Mouse (Mus musculus): ENCODE data around the gene Ap2s1.
"Not testable (repeated sequence)": the region's sequence is repeated elsewhere in the genome, so short reads cannot be mapped to it uniquely, and the experiment has no call there.

The Ap2s1 gene

DNA sequence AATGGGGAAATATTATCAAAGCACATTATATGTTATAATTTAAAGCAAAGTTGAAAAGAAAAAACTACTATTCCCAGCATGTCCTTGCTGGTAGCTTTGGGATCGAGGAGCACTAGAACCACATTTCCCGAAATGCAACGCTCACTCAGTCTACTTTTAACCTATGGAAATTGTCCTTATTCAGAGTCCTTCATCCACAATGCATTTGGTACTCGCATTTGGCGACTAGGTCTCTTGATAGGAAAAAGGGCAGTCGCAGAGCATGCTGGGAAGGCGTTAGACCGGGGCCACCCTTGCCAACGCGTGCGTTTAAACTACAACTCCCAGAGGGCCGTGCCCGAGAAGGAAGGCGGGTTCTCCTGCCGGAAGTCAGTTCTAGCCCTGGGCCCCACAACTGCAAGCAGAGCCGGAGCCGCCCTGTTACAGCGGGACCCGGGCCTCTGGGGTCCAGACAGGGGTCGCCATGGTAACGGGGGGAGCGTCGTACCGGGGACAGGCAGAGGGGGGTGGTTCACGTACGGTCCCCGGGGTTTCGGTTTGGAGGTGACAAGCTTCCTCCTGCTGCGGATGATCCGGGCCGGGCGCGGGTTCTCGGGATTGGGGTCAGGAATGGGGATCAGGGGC, at the start of gene Ap2s1:
Gene Ap2s1, plus strand, starts transcription at position 338 of the 624 bp plus-strand sequence.
- peak; percentile 99 for DNase-seq (ENCODE audit: low read depth, low spot score)

DNA sequence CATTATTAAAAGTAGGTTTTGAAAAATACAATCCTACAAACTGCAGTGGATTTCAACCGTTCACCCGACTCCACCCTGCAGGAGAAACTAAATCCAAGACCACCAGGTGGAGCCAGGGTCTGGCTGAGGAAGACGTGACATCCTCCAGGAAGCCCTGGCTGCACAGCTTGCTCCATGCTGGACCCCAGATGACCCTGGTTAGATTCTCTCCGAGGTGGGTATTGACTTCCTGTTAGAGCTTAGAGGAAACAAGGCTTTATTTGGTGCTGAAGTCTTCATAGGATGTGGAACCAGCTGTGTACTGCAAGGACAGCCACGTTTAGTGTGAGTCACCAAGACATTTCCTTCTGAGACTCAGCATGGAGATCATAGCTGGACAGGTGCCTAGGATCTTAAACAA, 49.0 kb upstream of the Ap2s1 start:
- peak; percentile 12 for DNase-seq (ENCODE audit: low read depth, low spot score)

DNA sequence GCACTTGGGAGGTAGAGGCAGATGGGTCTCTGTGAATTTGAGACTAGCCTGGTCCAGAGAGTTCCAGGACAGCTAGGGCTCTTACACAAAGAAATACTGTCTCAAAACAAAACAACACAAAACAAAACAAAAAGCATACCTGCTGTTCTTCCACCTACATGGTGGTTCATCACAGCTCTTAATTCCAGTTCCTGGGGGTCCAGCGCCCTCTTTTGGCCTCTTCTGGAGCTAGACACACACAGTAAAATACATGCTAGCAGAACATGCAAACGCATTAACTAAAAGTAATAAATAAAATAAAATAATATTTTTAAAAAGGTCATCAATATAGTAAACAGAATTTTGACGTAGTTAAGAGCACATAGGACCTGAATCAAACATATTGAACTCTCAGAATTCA, 43.2 kb upstream of the Ap2s1 start:
- peak; percentile 53 for DNase-seq (ENCODE audit: low read depth, low spot score)

DNA sequence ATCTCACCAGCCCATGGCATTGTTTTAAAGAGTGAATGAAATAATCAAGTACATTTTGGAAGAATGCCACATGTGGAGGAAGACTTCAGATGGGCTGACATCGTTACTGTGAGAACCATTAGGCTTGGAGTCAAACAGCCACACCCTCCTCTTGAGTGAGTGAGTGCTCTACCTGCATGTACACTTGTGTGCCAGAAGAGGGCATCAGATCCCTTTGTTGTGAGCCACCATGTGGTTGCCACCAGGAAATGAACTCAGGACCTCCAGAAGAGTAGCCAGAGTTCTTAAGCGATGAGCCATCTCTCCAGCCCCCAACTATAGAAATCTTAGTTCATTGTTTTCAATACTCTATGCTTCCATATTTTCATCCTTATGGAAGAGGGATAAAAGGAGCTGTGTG, 39.2 kb upstream of the Ap2s1 start:
- peak; percentile 85 for DNase-seq (ENCODE audit: low read depth, low spot score)

DNA sequence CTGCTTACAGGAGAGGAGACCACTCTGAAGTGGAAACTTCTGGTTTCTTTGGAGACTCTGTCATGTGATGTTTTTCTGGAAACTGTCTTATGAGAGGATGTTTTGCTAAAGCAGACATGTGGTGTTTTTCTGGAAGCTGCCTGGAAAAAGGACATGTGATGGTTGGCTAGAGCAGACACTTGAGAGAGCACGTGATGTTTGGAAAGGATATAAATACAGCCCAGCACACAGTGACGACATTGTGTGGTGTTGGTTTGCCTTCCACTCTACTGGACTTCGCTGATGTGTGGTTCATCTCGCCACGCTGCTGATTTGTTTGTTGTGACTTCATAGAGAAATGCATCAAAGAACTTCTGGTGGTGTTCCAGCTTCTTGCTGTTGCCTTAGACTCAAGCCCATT, 37.6 kb upstream of the Ap2s1 start:
- DNase-seq (ENCODE audit: low read depth, low spot score) = no peak

DNA sequence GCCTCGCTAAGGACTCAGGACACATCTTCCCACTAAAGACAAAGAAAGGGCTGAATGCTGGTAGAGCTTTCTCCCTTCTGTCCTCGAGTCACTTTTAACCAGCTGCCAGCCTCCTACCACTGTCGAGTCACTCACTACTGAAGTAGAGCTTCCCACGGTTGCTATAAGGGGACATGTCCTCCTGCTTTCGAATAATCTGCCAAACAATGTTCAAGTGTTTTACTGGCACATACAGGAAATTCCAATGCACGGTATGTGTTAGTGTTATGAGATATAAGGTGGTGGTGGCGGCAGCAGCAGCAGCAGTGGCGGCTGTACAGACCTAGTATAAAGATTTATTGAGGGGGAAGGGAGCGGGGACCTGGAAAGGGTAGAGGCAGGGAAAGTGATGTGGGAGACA, 31.8 kb upstream of the Ap2s1 start:
- no peak for DNase-seq (ENCODE audit: low read depth, low spot score)

DNA sequence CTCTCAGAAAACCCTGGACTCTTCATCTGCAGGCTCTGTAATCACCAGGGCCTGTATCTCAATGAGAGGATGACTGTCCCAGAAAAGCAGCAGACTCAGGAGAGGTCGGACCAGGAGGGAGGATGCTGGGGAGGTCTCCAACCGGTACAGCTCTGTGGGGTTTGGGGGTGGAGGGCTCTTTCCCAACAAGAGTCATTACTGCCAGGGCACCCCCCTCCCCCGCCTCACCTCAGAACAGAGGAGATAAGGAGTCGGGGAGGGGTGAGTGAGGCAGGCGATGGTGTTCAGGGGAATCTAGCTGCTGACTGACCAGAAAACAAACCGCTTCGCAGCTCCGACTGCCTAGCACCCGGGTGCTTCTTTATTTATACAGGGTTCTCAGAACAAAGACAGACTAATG, 30.0 kb upstream of the Ap2s1 start:
- DNase-seq (ENCODE audit: low read depth, low spot score) = no peak

DNA sequence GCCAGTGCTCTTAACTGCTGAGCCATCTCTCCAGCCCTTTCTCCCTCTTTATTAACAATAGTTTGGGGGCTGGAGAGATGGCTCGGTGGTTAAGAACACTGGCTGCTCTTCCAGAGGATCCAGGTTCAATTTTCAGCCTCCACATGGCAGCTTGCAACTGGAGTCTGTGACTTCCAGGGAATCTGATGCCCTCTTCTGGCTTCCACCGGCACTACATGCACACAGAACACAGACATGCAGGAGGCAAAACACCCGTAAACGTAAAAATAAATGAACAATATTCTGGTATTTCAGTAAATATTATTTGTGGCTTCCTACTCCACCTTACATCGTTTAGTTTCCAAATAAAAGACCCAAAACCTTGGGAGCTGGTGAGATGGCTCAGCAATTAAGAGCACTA, 27.6 kb upstream of the Ap2s1 start:
- no peak for DNase-seq (ENCODE audit: low read depth, low spot score)

DNA sequence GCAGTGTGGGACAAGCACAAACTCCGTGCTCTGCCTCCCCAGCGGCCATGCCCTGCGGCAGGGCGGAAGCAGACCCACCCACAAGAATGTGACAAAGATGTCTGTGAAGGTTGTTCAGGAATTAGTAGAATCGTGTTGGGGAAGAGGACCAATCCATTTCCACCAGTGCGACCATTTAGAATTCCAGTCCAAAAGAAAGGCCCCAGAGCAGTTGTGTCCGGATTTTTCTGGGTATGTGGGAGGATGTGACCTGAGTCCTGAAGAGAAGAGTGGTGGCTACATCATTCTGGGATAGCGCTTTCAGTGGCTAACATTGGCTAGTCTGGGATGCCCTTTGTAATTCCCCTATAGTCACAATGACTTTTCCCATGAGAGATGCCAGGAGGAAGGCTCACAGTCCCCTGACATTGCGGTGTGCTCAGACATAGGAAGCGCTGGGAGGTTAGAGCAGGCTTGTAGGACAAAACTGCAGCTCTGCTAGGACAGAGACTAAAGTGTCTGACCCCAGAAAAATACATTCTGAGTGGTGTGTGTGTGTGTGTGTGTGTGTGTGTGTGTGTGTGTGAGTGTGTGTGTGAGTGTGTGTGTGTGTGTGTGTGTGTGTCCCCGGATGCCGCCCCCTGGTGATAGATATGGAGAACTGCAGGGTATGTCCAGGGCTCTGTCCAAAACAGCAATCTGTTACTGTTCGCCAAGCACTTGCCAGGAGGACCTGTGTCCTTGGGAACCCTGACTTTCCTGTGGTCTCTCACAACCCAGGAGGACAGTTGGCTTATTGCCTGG, 25.4 kb upstream of the Ap2s1 start:
- peak; percentile 82 for DNase-seq (ENCODE audit: low read depth, low spot score)

DNA sequence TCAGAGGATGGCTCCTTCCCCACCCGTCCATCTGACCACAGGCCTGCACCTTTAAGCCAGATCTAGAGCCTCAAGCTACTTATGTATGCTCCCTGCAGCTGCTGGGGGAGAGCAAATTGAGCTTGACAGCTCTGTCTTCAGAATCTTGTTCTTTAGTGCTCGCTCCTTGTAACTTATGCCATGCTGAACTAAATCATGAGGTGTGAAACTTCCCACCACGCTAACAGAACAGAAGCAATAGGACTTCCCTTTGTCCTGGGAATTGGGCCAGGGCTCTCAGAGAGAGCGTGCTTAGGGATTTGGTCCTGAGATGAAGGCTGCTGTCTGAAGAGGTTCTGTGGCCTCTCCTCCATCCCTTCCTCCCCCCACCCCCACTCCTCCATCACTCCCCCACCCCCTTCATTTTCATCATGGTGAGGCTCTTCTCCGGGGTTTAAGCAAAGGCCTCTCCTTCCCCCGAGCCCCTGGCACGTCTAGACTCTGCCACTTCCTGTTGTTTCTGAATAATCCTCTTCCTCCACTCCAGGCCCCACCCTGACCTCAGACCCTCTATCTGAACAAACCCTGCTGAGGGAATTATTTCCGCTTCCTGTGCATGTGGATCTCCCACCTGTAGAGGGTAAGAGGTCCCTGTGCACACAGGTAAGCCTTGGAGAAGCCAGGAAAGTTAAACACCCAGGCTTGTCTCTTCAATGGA, 21.6 kb upstream of the Ap2s1 start:
- DNase-seq (ENCODE audit: low read depth, low spot score) = not testable (repeated sequence)

DNA sequence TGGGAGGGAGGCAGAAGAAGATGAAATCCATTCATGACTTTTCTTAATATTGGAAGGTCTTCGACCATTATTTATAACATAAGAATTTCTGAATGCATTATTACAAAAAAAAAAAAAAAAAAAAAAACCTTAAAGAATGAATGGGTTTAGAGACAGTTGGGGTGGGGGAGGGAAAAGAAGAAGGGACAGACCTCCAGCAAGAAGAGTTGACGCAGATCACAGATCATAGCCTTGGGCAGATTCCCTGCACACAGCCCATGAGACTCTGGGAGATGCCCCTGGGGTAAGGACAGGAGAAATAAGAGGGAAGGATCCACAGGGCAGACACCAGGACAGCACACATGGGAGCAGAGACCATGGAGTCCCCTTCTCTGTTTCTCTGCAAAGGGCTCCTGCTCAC, 16.6 kb upstream of the Ap2s1 start, which contains the start of gene Ceacam9:
Gene Ceacam9, plus strand, starts transcription at position 301 of the 400 bp plus-strand sequence.
- DNase-seq (ENCODE audit: low read depth, low spot score) = no peak

DNA sequence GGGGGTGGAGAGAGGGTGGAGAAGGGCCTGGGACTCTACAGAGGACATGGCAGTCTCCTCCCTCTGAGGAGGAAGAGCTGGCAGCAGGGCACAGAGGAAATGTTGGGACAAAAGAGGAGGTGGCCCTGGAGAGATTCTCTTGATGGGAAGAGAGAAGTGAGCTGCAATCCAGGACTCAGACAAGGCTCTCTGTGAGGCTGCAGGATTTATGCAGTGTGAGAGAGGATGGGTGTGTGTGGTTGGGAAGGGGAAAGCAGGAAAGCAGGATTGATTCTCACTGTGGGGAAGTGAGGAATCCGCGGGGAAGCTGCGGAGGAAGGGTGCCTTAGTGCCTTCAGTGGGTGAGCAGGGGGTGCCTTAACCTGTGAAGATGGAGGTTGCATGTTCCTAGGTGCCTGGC, 15.7 kb upstream of the Ap2s1 start:
- not testable (repeated sequence) for DNase-seq (ENCODE audit: low read depth, low spot score)

DNA sequence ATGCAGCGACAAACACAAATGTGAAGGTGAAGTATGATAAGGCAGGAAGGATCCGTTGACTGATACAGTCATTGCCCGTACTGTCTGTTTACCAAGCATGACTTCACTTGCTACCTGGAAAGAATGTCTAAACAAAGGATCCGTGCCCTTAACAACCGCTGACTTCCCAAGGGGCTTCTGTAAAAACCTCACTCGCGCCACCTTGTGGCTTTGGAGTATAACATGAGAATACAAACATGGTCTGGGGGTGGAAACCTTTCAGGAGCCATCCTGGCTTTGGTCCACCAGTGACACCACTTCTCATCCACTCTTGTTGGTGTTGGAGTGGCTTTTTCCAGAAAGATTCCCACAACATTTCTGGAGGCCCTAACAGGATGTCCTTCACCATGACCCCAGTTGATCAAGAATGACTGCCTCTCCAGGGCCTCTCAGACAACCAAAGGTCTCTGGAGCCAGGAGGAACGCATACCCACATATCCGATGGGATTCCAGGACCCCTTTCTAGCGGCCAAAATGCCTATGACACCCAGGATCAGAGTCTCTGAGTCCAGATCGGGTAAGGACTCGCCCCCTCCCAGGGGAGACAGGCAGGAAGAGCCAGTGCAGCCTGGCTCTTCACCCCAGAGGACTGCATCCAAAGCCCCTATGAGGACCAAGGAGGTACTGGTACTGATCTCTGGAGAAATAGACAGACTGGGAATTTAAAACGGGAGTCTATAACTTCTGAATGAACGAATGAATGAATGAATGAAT, 9.4 kb upstream of the Ap2s1 start:
- peak; percentile 96 for DNase-seq (ENCODE audit: low read depth, low spot score)

DNA sequence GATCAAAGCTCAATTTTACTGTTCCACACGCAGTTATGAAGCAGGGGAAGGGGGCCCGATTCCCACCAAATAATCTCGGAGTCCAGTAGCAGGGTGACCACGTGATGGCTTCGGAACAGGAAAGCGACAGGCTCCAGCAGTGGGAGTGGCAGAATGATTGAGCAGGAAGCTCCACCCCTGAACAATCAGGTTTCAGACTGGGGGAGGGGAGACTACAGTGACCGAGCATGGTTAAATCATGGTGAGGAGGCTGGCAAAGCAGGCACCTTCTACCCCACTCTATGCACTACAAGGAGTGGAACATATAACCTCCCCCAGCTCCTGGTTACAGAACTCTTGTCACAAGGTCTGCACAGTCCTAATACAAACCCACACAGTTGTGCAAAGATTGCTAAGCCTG, 8.6 kb upstream of the Ap2s1 start:
- DNase-seq (ENCODE audit: low read depth, low spot score) = peak; percentile 66

DNA sequence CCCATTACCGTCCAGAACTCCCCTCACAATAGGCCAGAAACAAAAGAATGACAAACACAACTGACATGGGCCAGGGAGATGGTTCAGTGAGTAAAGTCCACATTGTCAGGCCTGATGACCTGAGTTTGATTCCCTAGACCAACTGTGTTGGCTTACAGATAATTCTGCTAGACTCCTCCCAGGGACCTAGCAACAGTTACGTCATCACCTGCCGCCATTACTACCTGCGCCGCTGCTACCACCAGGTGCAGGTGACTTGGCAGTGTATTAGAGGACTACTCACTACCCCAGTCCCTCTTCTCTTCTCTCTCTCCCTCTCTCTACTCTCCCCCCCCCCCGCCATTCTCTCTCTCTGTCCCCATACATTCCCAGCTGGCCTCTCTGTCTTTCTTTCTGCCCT, 7.4 kb upstream of the Ap2s1 start:
- peak; percentile 81 for DNase-seq (ENCODE audit: low read depth, low spot score)

DNA sequence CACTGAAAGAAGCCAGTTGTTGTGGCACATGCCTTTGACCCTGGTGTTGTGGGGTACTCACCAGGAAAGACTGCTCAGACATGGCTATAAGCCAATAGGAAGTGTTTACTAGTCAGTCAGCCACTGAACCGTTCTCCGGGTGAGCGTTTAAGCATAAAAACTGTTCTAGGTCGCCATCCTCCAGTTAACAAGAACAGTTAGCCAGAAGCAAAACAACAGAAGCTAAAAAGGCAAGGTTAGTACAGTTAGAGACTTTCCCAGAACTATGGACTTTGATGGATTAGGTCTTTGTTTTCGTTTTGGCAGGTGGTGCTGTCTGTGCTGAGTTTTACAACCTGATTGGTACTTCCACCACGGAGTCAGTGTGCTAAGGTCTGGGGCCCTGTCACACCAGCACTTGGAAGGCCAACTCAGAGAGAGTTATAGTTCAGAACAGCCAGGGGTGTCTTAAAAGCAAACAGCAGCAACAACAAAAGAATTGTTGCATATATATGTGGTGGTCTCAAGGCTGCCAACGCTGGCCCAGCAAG, 6.3 kb upstream of the Ap2s1 start:
- DNase-seq (ENCODE audit: low read depth, low spot score) = no peak

DNA sequence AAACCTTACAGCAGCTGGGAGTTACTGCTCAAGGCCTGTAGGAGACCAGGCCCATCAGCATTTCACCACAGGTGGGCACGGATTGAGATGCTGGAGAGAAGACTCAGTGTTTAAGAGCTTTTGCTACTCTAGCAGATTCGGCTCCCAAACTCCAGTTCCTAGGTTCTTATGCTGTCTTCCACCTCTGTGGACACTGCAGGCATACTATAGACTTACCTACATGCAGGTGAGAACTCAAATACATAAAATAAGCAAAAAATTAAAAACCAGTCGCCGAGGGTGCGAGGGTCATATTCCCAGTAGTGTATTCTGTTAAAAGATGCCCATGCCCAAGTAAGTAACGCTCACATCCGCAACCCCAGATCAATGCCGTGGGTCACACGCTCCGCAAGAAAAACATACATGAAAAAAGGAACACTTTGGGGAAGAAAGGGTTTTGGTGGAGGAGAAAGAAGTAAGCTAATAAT, 571 bp upstream of the Ap2s1 start:
- DNase-seq (ENCODE audit: low read depth, low spot score) = no peak

DNA sequence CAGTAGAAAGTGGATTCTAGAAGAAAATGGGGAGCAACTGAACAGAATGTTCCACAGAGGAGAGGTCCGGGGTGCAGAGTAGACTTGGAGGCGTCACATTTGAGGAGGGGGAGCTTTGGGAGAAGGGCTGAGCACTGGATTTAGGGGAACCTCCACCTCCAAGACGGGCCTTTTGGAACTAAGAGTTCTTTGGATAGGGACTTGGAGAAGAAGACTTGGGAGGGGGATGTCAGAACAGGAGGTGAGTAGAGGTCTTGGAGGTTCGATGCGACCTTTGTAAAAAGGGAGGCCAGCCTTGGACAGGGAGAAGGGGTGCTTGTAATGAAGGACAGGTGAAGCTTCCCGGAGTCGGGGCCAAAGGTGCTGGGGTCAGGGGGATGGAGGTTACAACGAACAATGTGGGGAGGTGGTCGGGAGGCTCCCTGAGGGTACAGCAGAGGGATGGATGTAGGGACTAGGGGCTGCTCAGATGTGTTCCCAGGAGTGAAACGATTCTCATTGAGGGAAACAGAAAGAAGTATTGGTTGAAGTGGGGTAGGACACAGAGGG, 920 bp downstream of the Ap2s1 start:
- DNase-seq (ENCODE audit: low read depth, low spot score) = no peak

DNA sequence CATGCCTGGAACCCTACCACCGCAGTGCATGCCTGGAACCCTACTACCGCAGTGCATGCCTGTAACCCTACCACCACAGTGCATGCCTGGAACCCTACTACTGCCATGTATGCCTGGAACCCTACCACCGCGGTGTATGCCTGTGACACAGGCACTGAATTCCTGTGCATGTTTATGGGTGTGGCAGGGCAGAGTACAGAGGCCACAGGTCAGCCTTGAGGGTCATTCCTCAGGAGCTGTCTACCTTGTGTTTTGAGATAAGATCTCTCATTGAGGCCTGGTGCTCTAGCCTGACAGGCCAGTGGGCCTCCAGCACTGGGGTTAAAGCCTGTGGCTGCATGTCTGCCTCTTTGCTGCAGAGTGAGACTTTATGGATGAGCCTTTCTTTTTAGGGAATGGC, 7.2 kb downstream of the Ap2s1 start:
- DNase-seq (ENCODE audit: low read depth, low spot score) = no peak

DNA sequence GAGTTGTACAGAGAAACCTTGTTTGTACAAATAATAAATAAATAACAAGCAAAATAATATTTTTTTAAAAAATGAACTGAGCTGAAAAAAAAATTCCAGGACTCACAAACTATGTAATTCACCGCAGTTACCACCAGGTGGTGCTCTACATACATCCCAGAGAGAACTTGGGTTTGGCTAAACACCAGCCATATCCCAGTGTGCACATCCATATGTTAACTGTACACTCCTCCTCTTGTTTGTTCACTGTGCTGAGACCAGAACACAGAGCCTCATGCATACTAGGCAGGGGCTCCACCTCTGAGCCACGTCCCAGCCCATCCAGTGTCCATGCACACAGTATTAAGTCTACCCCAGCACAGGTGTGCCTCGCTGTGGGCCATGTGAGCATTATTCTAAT, 7.9 kb downstream of the Ap2s1 start:
- peak; percentile 74 for DNase-seq (ENCODE audit: low read depth, low spot score)

DNA sequence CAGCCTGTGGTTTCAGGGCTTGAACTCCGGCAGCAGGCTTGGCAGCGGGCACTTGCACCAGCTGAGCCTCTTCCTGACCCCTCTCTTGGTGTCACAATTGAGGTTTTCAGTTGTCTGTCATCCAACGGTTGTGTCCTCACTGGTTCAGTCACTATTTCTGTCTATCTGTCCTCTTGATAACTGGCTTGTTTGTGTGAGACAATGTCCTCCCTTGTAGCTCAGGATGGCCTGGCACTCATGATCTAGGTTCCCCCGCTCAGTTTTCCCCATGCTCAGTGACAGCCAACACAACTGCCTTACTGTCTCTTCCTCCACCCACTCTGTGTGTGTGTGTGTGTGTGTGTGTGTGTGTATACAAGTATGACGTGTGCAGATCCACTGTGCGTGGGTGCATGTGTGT, 9.4 kb downstream of the Ap2s1 start:
- DNase-seq (ENCODE audit: low read depth, low spot score) = no peak

All from R1 (cell line).